In genomic region chr19:38258651-38259065, GRCm38 (mm10) we compare ENCODE assay signal across 13 mouse cellular contexts. TPM values are rescaled to one million over a fixed set of nuclear protein-coding genes. Genes with fewer than 3 reads are reported as not detected.
DNase-seq lines count a peak whose midpoint lies in the region; ATAC-seq and TF ChIP-seq lines count a peak whose summit lies in the region.
"Had no signal": no experiment of that assay in that cellular context is flagged by ENCODE, and none has a peak within 500 bp of the region (broad histone marks: within the 10 kb centered on the region; RNA-seq: fewer than 3 reads in every experiment).

No protein-coding gene starts in this region.

- 68% methylated on average over 3 of the region's 3 CpGs for WGBS in forebrain, embryonic 15.5 days
- WGBS in forebrain, embryonic 10.5 days: 83% methylated on average over 3 of the region's 3 CpGs
- 65% methylated on average over 3 of the region's 3 CpGs for WGBS in liver, postnatal 0 days (ENCODE audit: insufficient replicate concordance)

- H3K36me3 ChIP-seq in forebrain, embryonic 15.5 days: no peaks in the 10 kb centered on the region
- no peaks in the 10 kb centered on the region for H3K36me3 ChIP-seq in forebrain, embryonic 10.5 days (replicated peaks)
- no peaks in the 10 kb centered on the region for H3K36me3 ChIP-seq in liver, postnatal 0 days (replicated peaks; ENCODE audit: insufficient read depth, low read length)
- H3K36me3 ChIP-seq: embryonic facial prominence, embryonic 13.5 days; heart, embryonic 12.5 days had no signal

- H3K9me3 ChIP-seq in forebrain, embryonic 15.5 days: no peaks in the 10 kb centered on the region
- H3K9me3 ChIP-seq in forebrain, embryonic 10.5 days: no peaks in the 10 kb centered on the region
- H3K9me3 ChIP-seq in liver, postnatal 0 days (ENCODE audit: low read length): no peaks in the 10 kb centered on the region
- H3K9me3 ChIP-seq: embryonic facial prominence, embryonic 13.5 days; heart, embryonic 12.5 days had no signal

- H3K9ac ChIP-seq in forebrain, embryonic 15.5 days (replicated peaks): no peak overlapping the region
- H3K9ac ChIP-seq in liver, postnatal 0 days (replicated peaks): no peak overlapping the region
- H3K9ac ChIP-seq: embryonic facial prominence, embryonic 13.5 days; heart, embryonic 12.5 days had no signal

- no peak for TF ChIP-seq CTCF in liver, postnatal 0 days (IDR thresholded peaks at IDR 0.05; ENCODE audit: low read depth)

- no peak for TF ChIP-seq EP300 in liver, postnatal 0 days (IDR thresholded peaks at IDR 0.05; ENCODE audit: low read depth)

- no peak overlapping the region for H3K27ac ChIP-seq in forebrain, embryonic 15.5 days (replicated peaks)
- no peak overlapping the region for H3K27ac ChIP-seq in forebrain, embryonic 10.5 days
- H3K27ac ChIP-seq in liver, postnatal 0 days (ENCODE audit: low read depth): no peak overlapping the region
- H3K27ac ChIP-seq: embryonic facial prominence, embryonic 13.5 days had no signal

- peak; percentile 77 for ATAC-seq in forebrain, embryonic 15.5 days (replicated peaks)
- no peak for ATAC-seq in liver, postnatal 0 days

- no peak overlapping the region for H3K4me3 ChIP-seq in forebrain, embryonic 15.5 days
- no peak overlapping the region for H3K4me3 ChIP-seq in forebrain, embryonic 10.5 days
- no peak overlapping the region for H3K4me3 ChIP-seq in liver, postnatal 0 days (ENCODE audit: low read depth, low read length)
- H3K4me3 ChIP-seq: embryonic facial prominence, embryonic 13.5 days; heart, embryonic 12.5 days had no signal

- no peak for DNase-seq in forebrain, embryonic 10.5 days (ENCODE audit: extremely low spot score, low spot score)
- DNase-seq in lung, postnatal 10 days: peak; percentile 3
- no peak for DNase-seq in lung, postnatal 4 days
- DNase-seq in frontal cortex, adult 2 months (ENCODE audit: extremely low spot score in 1 of 2, low spot score in 1 of 2): peak; percentile 40 to 68
- DNase-seq in right cerebral cortex, postnatal 4 days: peak; percentile 59
- no peak for DNase-seq in liver, postnatal 0 days
- no peak for DNase-seq in thymus, postnatal 0 days (ENCODE audit: low spot score)
- DNase-seq: kidney, postnatal 14 days; lung, postnatal 36 days had no signal

- peaks cover 23% of the 10 kb centered on the region for H3K4me1 ChIP-seq in forebrain, embryonic 15.5 days
- peaks cover 28% of the 10 kb centered on the region for H3K4me1 ChIP-seq in forebrain, embryonic 10.5 days
- H3K4me1 ChIP-seq in liver, postnatal 0 days (ENCODE audit: insufficient read depth): no peaks in the 10 kb centered on the region
- H3K4me1 ChIP-seq: heart, embryonic 12.5 days had no signal

- 0 out of 2 replicates have a peak overlapping the region, but pooled peaks have one; percentile 9 for H3K4me2 ChIP-seq in forebrain, embryonic 15.5 days (replicated peaks)
- no peak overlapping the region for H3K4me2 ChIP-seq in liver, postnatal 0 days (ENCODE audit: low read depth, low read length)
- H3K4me2 ChIP-seq: embryonic facial prominence, embryonic 13.5 days; heart, embryonic 12.5 days had no signal

- no peaks in the 10 kb centered on the region for H3K27me3 ChIP-seq in forebrain, embryonic 15.5 days
- peaks cover 10% of the 10 kb centered on the region for H3K27me3 ChIP-seq in forebrain, embryonic 10.5 days (ENCODE audit: poor library complexity, severe bottlenecking)
- peaks cover 7% of the 10 kb centered on the region; the same call in 1 of the 2 replicates for H3K27me3 ChIP-seq in liver, postnatal 0 days (ENCODE audit: insufficient read depth, low read length)

RNA-seq across cellular contexts. Expression of gene Lgi1, which starts 5.7 kb away (rescaled TPM):
- polyA plus RNA-seq in forebrain, embryonic 15.5 days (2015; fragmentation: Nextera tagmentation; extraction: Ambion mirVana): 13.0 and 14.4 TPM in 2 replicates
- 0.25 and 0.63 TPM in 2 replicates for polyA plus RNA-seq in forebrain, embryonic 10.5 days (2016; fragmentation: Nextera tagmentation; extraction: Ambion mirVana)
- polyA plus RNA-seq in frontal cortex, adult 2 months (2012; rRNA removed): 64.9 and 72.0 TPM in 2 replicates
- polyA plus RNA-seq in liver, postnatal 0 days (2015; fragmentation: Nextera tagmentation; extraction: Ambion mirVana): 0.12 TPM in 1 of 2 replicates, not detected in the other
- 0.14 TPM in 1 of 2 replicates, not detected in the other for polyA plus RNA-seq in thymus, postnatal 0 days (2015; fragmentation: Nextera tagmentation; extraction: Ambion mirVana)
- polyA plus RNA-seq: C2C12; heart, embryonic 12.5 days had no signal

RNA-seq across cellular contexts. Expression of gene Fra10ac1, which starts 34.7 kb away (rescaled TPM):
- 53.7 and 54.9 TPM in 2 replicates for polyA plus RNA-seq in forebrain, embryonic 15.5 days (2015; fragmentation: Nextera tagmentation; extraction: Ambion mirVana)
- 45.8 and 47.6 TPM in 2 replicates for polyA plus RNA-seq in forebrain, embryonic 10.5 days (2016; fragmentation: Nextera tagmentation; extraction: Ambion mirVana)
- polyA plus RNA-seq in frontal cortex, adult 2 months (2012; rRNA removed): 26.9 and 27.8 TPM in 2 replicates
- polyA plus RNA-seq in liver, postnatal 0 days (2015; fragmentation: Nextera tagmentation; extraction: Ambion mirVana): 16.6 and 18.6 TPM in 2 replicates
- 33.7 and 34.1 TPM in 2 replicates for polyA plus RNA-seq in thymus, postnatal 0 days (2015; fragmentation: Nextera tagmentation; extraction: Ambion mirVana)

Comparison
In these comparisons a context has a peak if more than half of its experiments do, and no peak if none do; other contexts are left out.
1. DNase-seq: peak in lung, postnatal 10 days (single experiment), frontal cortex, adult 2 months (2 of 2) and right cerebral cortex, postnatal 4 days (single experiment); none in forebrain, embryonic 10.5 days (single experiment), lung, postnatal 4 days (0 of 2), liver, postnatal 0 days (single experiment) and thymus, postnatal 0 days (single experiment).